Mouse (Mus musculus): ENCODE measurements around the gene E330034G19Rik. TPM values are rescaled to one million over a fixed set of nuclear protein-coding genes. Genes with fewer than 3 reads are reported as not detected.

E330034G19Rik gene
- not detected in 2 replicates for polyA plus RNA-seq (2015; fragmentation: Nextera tagmentation; extraction: Ambion mirVana)

GRCm38 (mm10) chr14:24292914-24293313 lies at the start of gene E330034G19Rik:
Gene E330034G19Rik, plus strand, starts transcription at chr14:24293214.
- no peaks in the 10 kb centered on the region for H3K4me1 ChIP-seq (replicated peaks; ENCODE audit: insufficient read depth, low read length)
- H3K27ac ChIP-seq: no peak within 1 kb of the TSS
- H3K4me2 ChIP-seq (ENCODE audit: low read length): no peak within 1 kb of the TSS
- H3K36me3 ChIP-seq (ENCODE audit: insufficient read depth, low read length): no peaks in the 10 kb centered on the region
- H3K9ac ChIP-seq (ENCODE audit: low read depth, low read length): no peak within 1 kb of the TSS
- H3K27me3 ChIP-seq (ENCODE audit: insufficient read depth, low read length): no peaks in the 10 kb centered on the region
- DNase-seq (ENCODE audit: low spot score) (no peak), ATAC-seq (replicated peaks; ENCODE audit: low FRiP score, low read depth) (no peak)
- 46% methylated on average over 3 of the region's 3 CpGs for WGBS
- TF ChIP-seq CTCF (IDR thresholded peaks at IDR 0.05; ENCODE audit: low read depth): no peak
- H3K9me3 ChIP-seq (replicated peaks; ENCODE audit: low read length): no peaks in the 10 kb centered on the region
- no peak within 1 kb of the TSS for H3K4me3 ChIP-seq (replicated peaks; ENCODE audit: low read depth, low read length)

- H3K27ac ChIP-seq: peak overlapping the region; percentile 96
- H3K36me3 ChIP-seq (ENCODE audit: insufficient read depth, low read length): 0 out of 2 replicates have a peak, but pooled peaks cover 3% of the 10 kb centered on the region
- ATAC-seq (replicated peaks; ENCODE audit: low FRiP score, low read depth) (peak; percentile 74), DNase-seq (ENCODE audit: low spot score) (peak; percentile 57)
- H3K4me1 ChIP-seq (replicated peaks; ENCODE audit: insufficient read depth, low read length): peaks cover 5% of the 10 kb centered on the region; the same call in 1 of the 2 replicates
- peak overlapping the region; percentile 94 for H3K9ac ChIP-seq (ENCODE audit: low read depth, low read length)
- H3K9me3 ChIP-seq (replicated peaks; ENCODE audit: low read length): no peaks in the 10 kb centered on the region
- no peaks in the 10 kb centered on the region for H3K27me3 ChIP-seq (ENCODE audit: insufficient read depth, low read length)
- H3K4me2 ChIP-seq (ENCODE audit: low read length): peak overlapping the region; percentile 99
- WGBS: under 1% methylated on average over 40 of the region's 40 CpGs
- H3K4me3 ChIP-seq (replicated peaks; ENCODE audit: low read depth, low read length): peak overlapping the region; percentile 77
- 0 out of 2 replicates have a peak, but pooled peaks have one; percentile 13 for TF ChIP-seq CTCF (IDR thresholded peaks at IDR 0.05; ENCODE audit: low read depth)
These were observed 48.5 kb upstream of the E330034G19Rik start for GRCm38 (mm10) chr14:24244330-24245176.

GRCm38 (mm10) chr14:24245177-24246081 lies 47.6 kb upstream of the E330034G19Rik start, which contains the start of gene Dlg5:
Gene Dlg5, minus strand, starts transcription at chr14:24245920.
- WGBS: under 1% methylated on average over 68 of the region's 98 CpGs
- Histone ChIP-seq H3K4me3 (replicated peaks; ENCODE audit: low read depth, low read length) (peak within 1 kb of the TSS; percentile 77), H3K4me1 (replicated peaks; ENCODE audit: insufficient read depth, low read length) (peaks cover 4% of the 10 kb centered on the region; the same call in 1 of the 2 replicates), H3K9me3 (replicated peaks; ENCODE audit: low read length) (no peaks in the 10 kb centered on the region), H3K36me3 (ENCODE audit: insufficient read depth, low read length) (0 out of 2 replicates have a peak, but pooled peaks cover 3% of the 10 kb centered on the region), H3K9ac (ENCODE audit: low read depth, low read length) (peak within 1 kb of the TSS; percentile 94), H3K27ac (peak within 1 kb of the TSS; percentile 96), H3K27me3 (ENCODE audit: insufficient read depth, low read length) (no peaks in the 10 kb centered on the region), H3K4me2 (ENCODE audit: low read length) (peak within 1 kb of the TSS; percentile 99)
- DNase-seq (ENCODE audit: low spot score) (peak; percentile 77), ATAC-seq (replicated peaks; ENCODE audit: low FRiP score, low read depth) (peak; percentile 84)
- TF ChIP-seq CTCF (IDR thresholded peaks at IDR 0.05; ENCODE audit: low read depth): no peak

- TF ChIP-seq CTCF (IDR thresholded peaks at IDR 0.05; ENCODE audit: low read depth): no peak
- no peaks in the 10 kb centered on the region for H3K36me3 ChIP-seq (ENCODE audit: insufficient read depth, low read length)
- no peaks in the 10 kb centered on the region for H3K4me1 ChIP-seq (replicated peaks; ENCODE audit: insufficient read depth, low read length)
- H3K9me3 ChIP-seq (replicated peaks; ENCODE audit: low read length): no peaks in the 10 kb centered on the region
- H3K9ac ChIP-seq (ENCODE audit: low read depth, low read length): no peak overlapping the region
- WGBS: 61% methylated on average over 2 of the region's 2 CpGs
- no peak for ATAC-seq (replicated peaks; ENCODE audit: low FRiP score, low read depth)
- no peaks in the 10 kb centered on the region for H3K27me3 ChIP-seq (ENCODE audit: insufficient read depth, low read length)
- DNase-seq (ENCODE audit: low spot score): no peak
- no peak overlapping the region for H3K27ac ChIP-seq
- no peak overlapping the region for H3K4me2 ChIP-seq (ENCODE audit: low read length)
- no peak overlapping the region for H3K4me3 ChIP-seq (replicated peaks; ENCODE audit: low read depth, low read length)
These were observed 43.1 kb upstream of the E330034G19Rik start for GRCm38 (mm10) chr14:24249926-24250325.

DNA sequence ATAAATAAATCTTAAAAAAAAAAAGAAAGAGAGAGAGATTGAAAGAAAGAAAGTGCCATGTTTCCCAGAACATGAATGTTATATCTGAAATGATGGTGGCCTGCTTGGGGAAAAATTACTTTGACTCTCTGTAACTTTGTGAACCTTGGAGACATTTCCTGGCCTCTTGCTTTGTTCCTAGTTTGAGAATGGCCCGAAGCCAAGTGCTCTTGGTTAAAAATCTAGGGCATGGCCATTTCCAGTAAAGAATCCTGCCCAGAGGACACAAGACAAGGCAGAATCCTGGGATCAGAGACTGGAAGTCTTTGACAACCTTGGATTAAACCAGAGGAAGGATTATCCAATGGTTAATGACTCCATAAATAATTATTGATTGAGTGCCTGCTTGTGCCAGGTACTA lies 41.7 kb upstream of the E330034G19Rik start:
- no peak for TF ChIP-seq CTCF (IDR thresholded peaks at IDR 0.05; ENCODE audit: low read depth)
- H3K9ac ChIP-seq (ENCODE audit: low read depth, low read length): no peak overlapping the region
- no peak overlapping the region for H3K27ac ChIP-seq
- WGBS: 88% methylated on average over 1 of the region's 1 CpGs
- H3K27me3 ChIP-seq (ENCODE audit: insufficient read depth, low read length): no peaks in the 10 kb centered on the region
- H3K4me3 ChIP-seq (replicated peaks; ENCODE audit: low read depth, low read length): no peak overlapping the region
- no peak overlapping the region for H3K4me2 ChIP-seq (ENCODE audit: low read length)
- H3K9me3 ChIP-seq (replicated peaks; ENCODE audit: low read length): no peaks in the 10 kb centered on the region
- DNase-seq (ENCODE audit: low spot score): no peak
- no peaks in the 10 kb centered on the region for H3K36me3 ChIP-seq (ENCODE audit: insufficient read depth, low read length)
- no peak for ATAC-seq (replicated peaks; ENCODE audit: low FRiP score, low read depth)
- H3K4me1 ChIP-seq (replicated peaks; ENCODE audit: insufficient read depth, low read length): no peaks in the 10 kb centered on the region

Data from kidney, postnatal 0 days (tissue).